Mouse (Mus musculus): ENCODE results near the gene P3h3. TPM values are rescaled to one million over a fixed set of nuclear protein-coding genes. Genes with fewer than 3 reads are reported as not detected.

The P3h3 gene
- 2.9 and 4.2 TPM in 2 replicates for polyA plus RNA-seq (2012; rRNA removed)

DNA sequence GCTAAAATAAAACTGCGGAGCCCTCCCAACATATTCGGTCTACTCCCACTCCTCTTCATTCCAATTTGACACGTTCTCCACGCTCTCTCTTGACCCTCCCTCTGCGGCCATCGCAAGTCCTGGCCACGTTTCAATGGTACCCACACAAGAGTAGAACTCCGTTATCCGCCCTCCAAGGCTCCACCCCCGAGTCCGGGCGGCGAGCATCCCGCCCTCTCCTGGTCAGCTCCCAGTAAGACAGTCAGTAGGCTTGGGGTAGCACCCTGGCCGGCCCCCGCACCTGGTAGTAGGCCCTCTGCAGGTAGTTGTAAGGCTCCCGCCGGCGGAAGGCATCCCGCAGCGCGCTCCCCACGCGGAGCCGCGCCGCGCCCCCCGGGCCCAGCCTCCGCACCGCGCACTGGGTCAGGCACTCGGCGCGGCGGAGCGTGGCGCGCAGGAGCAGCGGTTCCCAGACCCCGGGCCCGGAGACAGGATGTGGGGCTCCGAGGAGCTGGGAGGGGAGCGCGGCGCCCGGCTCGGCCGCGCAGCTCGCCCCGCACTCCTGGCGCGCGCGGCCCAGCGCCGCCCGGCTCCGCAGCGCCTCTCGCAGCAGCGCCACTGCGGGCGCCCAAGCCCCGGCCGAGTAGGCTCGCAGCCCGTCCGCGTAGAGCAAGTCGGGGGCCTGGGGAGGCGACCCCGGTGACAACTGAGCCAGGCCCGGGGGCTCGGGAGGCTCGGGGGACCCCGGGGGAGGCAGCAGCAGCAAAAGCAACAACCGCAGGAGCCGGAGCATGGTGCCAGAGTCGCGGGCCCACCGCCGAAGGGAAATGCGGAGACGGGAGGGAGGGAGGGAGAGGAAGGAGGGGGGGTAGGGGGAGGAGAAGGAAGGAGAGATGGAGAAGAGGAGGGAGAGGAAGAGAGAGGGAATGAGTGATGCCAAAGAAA is at the start of gene P3h3:
P3h3 (minus strand) TSS at position 837 of the 924 bp plus-strand sequence.

DNA sequence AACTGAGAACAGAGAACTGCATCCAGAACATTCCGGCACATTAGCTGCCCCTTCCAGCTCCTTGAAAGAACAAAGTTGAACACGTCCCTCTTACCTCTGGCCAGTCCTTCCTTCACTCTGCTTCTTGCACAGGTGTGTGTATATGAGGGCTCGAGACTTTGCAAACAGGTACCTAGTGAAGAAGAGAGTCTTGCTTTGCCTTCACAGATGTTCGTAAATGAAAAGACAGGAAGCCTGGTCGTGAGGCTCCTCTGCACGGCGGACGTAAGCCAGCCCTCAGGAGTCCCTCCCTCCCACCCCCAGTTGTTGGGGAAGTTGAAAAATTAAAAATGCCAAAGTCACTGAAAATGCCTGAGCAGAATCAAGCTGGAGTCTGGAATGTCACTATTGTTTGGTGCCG is 30.4 kb upstream of the P3h3 start, which contains the start of gene Cd4:
Cd4 (minus strand) TSS at position 236 of the 400 bp plus-strand sequence.

DNA sequence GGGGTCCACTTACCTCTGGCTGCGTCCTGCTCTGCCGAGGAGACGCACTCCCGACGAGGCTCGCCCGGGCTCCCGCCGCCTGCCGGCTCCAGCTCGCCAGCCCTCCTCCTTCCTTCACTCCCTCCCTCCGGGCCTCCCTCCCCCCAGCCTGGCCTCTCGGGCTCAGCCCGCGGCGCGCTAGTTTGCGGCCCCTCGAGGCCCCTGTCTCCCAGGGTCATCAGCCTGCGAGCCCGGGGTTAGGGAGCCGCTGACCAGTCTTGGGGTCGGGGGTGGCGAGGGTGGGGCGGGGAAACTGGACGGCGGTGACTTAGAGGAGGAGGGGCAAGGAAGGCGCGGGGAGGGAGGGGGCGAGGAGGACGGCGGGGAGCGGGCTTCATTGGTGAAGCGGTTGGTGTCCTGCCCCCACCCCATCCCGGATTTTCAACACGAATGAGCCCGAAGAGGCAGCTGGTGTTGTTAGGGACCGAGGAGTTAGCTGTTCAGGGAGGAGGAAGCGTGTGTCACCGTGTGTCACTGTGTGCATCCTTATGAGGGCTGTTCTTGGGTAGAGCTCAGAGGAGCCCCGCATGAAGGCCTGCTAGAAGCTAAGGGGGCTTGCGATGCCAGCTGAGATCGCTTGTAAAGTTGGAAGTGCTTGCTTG is 6.2 kb upstream of the P3h3 start, which contains the start of gene Gpr162:
Gpr162 (minus strand) TSS at position 326 of the 641 bp plus-strand sequence.

DNA sequence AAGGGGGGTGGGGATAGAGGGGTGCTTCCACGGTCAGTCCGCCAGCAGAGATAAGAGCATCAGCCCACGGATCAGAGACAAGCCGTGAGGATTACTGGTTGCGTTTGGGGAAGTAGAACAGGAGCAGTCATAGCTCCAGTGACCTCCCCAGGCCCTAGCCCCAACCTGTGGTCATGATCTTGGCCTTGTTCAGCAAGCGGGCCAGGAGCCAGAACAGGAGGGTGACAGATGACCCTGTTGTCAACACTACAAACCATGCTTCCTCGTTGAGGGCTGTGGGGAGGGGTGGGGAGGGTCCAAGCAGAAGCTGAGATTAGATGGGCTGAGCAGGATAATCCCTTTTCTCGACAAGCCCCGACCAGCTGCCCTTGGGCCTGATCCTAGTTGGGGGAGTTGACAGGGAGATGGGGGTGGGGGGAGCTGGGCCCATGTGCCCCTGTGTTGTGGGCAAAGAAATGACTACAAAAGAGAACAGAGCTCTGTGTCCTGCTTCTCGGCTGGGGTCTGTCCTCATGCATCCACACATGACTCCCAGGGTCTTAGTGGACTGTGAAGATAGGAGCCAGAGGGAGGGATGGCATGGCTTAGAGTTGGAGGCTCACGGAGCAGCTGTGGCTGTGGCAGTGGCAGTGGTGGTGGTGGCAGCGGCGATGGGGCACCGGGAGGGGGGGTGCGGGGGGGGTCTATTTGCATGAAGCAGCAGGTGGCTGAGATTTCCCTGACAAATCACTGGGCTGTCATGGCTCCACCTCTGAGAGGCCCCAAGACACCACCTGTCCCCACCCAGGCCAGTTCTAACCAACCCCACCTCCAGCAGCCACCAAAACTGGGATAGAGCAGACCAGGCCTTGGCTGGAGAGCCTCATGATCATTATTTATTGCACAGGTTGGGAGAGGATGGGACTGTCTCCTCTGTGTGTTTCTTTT is 17.0 kb downstream of the P3h3 start, which contains the start of gene Gnb3:
Gnb3 (minus strand) TSS at position 35 of the 927 bp plus-strand sequence.

DNA sequence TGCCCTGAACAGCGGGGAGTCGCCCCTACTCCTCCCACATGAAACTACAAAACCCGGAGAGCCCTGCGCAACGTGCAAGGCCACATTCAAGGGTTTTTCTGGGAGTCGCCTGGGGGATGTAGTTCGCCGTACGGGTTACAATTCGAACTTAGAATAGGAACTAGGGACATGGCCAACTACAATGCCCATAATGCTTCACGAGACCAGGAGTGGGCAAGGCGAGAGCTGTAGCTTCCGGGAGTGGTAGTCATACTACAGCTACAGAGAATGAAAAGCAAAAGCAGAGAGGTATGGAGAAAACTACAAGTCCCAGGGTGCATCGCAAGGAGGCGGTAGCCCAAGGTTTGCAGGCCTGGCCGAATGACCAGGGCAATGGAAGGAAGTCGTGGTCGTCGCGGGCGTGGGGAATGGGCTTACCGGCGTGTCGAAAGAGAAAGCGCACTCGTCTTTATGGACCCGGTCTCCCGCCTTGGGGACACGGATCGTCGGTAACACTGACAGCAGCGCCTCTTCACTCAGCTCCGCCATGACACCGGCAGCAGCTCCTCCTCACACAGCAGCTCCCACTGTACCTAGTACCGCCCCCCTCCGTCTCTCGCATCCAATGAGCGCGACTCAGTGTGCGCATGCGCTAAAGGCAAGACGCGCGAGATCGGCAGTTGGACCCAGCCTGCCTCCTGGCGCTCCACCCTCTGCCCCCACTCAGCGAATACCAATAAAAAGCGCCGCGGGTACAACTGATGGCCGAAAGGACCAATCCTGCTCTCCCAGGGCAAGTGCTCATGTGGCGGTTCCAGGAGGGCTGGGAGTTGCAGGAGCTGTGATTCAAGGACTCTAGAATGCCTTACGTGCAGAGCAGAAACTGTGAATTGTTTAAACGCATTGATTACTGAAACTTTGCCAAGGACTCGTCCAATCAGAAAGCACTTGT is 28.4 kb downstream of the P3h3 start, which contains the start of the genes Usp5 and Cdca3:
Usp5 (minus strand) TSS at position 617 of the 931 bp plus-strand sequence.
Cdca3 (plus strand) TSS at position 680 of the 931 bp plus-strand sequence.

DNA sequence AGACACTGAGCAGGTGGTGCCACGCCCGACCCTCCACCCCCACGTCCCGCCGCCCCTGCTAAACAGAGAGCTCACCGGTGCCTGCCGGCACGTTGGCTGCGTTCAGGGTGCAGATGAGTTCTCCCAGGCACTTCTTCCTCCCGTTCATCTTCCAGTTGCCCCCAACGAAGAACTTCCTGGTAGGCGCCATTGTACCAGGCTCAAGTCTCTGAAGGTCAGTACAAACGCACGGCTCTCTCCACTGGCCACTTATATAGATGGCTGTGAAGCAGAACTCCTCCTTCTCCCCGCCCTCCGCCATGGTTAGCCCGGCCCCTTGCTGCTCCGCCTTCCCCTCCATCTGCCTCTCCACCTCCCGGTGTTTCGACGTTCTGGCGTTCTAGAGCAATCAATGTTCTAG is 43.6 kb downstream of the P3h3 start, which contains the start of gene Tpi1:
Tpi1 (minus strand) TSS at position 364 of the 400 bp plus-strand sequence.

DNA sequence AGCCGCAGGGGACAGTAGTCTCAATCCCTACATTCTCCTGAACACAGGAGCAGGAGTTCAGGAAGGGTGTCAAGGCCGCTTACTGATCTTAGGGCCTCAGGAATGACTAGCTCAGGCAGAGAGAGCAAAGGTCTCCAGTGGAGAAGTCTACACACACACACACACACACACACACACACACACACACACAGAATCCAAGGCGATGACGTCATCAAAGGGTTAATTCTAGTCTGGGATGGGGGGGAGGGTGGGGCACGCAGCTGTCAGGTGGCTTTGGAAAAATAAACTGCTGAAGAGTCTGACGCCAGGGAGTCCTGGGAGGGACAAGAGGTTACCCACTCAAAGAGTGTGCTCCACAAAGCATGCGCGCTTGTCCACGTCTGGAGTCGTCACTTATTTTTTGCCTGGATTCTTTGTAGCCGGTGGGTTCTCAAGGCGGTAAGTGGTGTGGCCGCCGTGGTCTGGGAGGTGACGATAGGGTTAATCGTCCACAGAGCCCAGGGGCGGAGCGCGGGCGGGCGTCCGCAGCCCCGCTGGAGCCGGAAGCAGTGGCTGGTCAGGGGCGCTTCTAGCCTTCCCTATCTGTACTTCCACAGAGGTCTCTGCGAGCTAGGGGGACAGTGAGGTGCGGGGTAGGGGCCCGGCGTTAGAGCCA is 49.1 kb downstream of the P3h3 start, which contains the start of gene Spsb2:
Spsb2 (plus strand) TSS at position 304 of the 655 bp plus-strand sequence.

Other genes with a start within 250 kb of the P3h3 start
- 0.01 and 0.02 TPM in 2 replicates for gene C1s2, start 221.7 kb downstream of the P3h3 start, polyA plus RNA-seq (2012; rRNA removed)
- gene Lpcat3, start 194.7 kb downstream of the P3h3 start, polyA plus RNA-seq (2012; rRNA removed) = 57.0 and 65.6 TPM in 2 replicates
- gene Emg1, start 145.6 kb downstream of the P3h3 start, polyA plus RNA-seq (2012; rRNA removed) = 106 and 121 TPM in 2 replicates
- 117 and 139 TPM in 2 replicates for gene Phb2, start 145.4 kb downstream of the P3h3 start, polyA plus RNA-seq (2012; rRNA removed)
- gene Ptpn6, start 119.0 kb downstream of the P3h3 start, polyA plus RNA-seq (2012; rRNA removed) = 16.4 and 20.0 TPM in 2 replicates
- 40.8 and 45.6 TPM in 2 replicates for gene Grcc10, start 116.4 kb downstream of the P3h3 start, polyA plus RNA-seq (2012; rRNA removed)
- gene Gm45234, start 101.7 kb downstream of the P3h3 start, polyA plus RNA-seq (2012; rRNA removed) = not detected in 2 replicates
- gene Atn1, start 101.2 kb downstream of the P3h3 start, polyA plus RNA-seq (2012; rRNA removed) = 2.4 and 3.2 TPM in 2 replicates
- 0.25 and 0.46 TPM in 2 replicates for gene Eno2, start 88.1 kb downstream of the P3h3 start, polyA plus RNA-seq (2012; rRNA removed)
- gene Lrrc23, start 78.0 kb downstream of the P3h3 start, polyA plus RNA-seq (2012; rRNA removed) = 0.06 TPM in 1 of 2 replicates, not detected in the other
- 4.4 and 5.3 TPM in 2 replicates for gene Spsb2, start 49.1 kb downstream of the P3h3 start, polyA plus RNA-seq (2012; rRNA removed)
- gene Tpi1, start 43.5 kb downstream of the P3h3 start, polyA plus RNA-seq (2012; rRNA removed) = 274 and 318 TPM in 2 replicates
- 26.5 and 29.8 TPM in 2 replicates for gene Usp5, start 28.3 kb downstream of the P3h3 start, polyA plus RNA-seq (2012; rRNA removed)
- 120 and 156 TPM in 2 replicates for gene Cdca3, start 28.2 kb downstream of the P3h3 start, polyA plus RNA-seq (2012; rRNA removed)
- 0.09 TPM in 1 of 2 replicates, not detected in the other for gene Gnb3, start 17.5 kb downstream of the P3h3 start, polyA plus RNA-seq (2012; rRNA removed)
- gene Gpr162, start 6.2 kb upstream of the P3h3 start, polyA plus RNA-seq (2012; rRNA removed) = 0.03 and 0.08 TPM in 2 replicates
- gene Cd4, start 30.5 kb upstream of the P3h3 start, polyA plus RNA-seq (2012; rRNA removed) = 0.05 and 0.08 TPM in 2 replicates
- 0.09 and 0.11 TPM in 2 replicates for gene Lag3, start 54.0 kb upstream of the P3h3 start, polyA plus RNA-seq (2012; rRNA removed)
- gene Ptms, start 62.4 kb upstream of the P3h3 start, polyA plus RNA-seq (2012; rRNA removed) = 107 and 113 TPM in 2 replicates
- gene Mlf2, start 73.6 kb upstream of the P3h3 start, polyA plus RNA-seq (2012; rRNA removed) = 79.5 and 83.4 TPM in 2 replicates
- 48.8 and 56.1 TPM in 2 replicates for gene Cops7a, start 107.8 kb upstream of the P3h3 start, polyA plus RNA-seq (2012; rRNA removed)
- 0.03 TPM in 2 replicates for gene Pianp, start 138.9 kb upstream of the P3h3 start, polyA plus RNA-seq (2012; rRNA removed)
- 18.1 and 21.6 TPM in 2 replicates for gene Zfp384, start 151.4 kb upstream of the P3h3 start, polyA plus RNA-seq (2012; rRNA removed)
- 16.7 and 18.7 TPM in 2 replicates for gene Ing4, start 182.0 kb upstream of the P3h3 start, polyA plus RNA-seq (2012; rRNA removed)
- 2.5 and 3.8 TPM in 2 replicates for gene Acrbp, start 191.9 kb upstream of the P3h3 start, polyA plus RNA-seq (2012; rRNA removed)
- 1.1 and 1.9 TPM in 2 replicates for gene Lpar5, start 210.2 kb upstream of the P3h3 start, polyA plus RNA-seq (2012; rRNA removed)
- gene Chd4, start 238.2 kb upstream of the P3h3 start, polyA plus RNA-seq (2012; rRNA removed) = 24.7 and 28.3 TPM in 2 replicates